In the genomic region with DNA sequence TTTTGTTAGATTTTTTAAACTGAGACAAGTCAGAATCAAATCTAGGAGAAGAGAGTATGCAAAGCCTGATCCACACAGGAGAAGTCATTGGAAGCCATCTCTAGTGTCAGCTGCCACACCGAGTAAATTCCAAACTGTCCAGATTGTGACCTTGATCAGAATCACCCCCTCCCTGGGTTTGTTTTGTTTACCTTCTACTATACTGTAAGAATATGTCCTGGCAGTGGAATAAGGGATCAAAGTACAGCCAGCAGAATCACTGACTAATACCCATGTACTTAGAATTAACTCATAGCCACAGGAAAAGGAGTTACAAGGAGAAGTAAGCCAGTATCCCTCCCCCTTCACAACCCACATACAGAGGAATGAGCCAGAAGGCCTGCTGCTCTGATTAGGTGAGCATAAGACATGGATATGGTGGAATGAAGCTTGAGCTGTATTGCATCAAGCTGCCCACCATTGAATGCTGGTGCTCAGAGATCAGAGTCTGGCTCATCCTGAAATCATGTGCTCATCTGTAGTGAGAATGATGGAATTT, we compare ENCODE assay signal across 27 mouse cellular contexts.
A peak's percentile ranks its signal among the peaks of the same experiment; 100 is the strongest.
DNase-seq lines count a peak whose midpoint lies in the region; ATAC-seq and TF ChIP-seq lines count a peak whose summit lies in the region.
"Had no signal": no experiment of that assay in that cellular context is flagged by ENCODE, and none has a peak within 500 bp of the region (broad histone marks: within the 10 kb centered on the region; RNA-seq: fewer than 3 reads in every experiment).

No protein-coding gene starts in this region.

- DNase-seq in heart, adult 11 months, result peak; percentile 74
- DNase-seq in heart, adult 18-20 months, result no peak
- DNase-seq in 3T3-L1 (ENCODE audit: low read depth, low spot score), result peak; percentile 47
- DNase-seq in layer of hippocampus, postnatal 14 days (ENCODE audit: low spot score in 2 of 2), result no peak
- no peak for DNase-seq in embryo, embryonic 9.5 days (ENCODE audit: extremely low spot score)
- DNase-seq: adrenal gland, postnatal 10 days; adrenal gland, postnatal 36 days; cerebellum, adult 11 months; cerebellum, adult 2 months; cerebellum, adult 9-11 months; gastrocnemius, postnatal 25 days; heart, adult 2 months; heart, postnatal 14 days; heart, postnatal 4 days; kidney, adult 2 months had no signal

- H3K9ac ChIP-seq in intestine, postnatal 0 days (ENCODE audit: low read depth, low read length), result no peak overlapping the region
- H3K9ac ChIP-seq: embryonic facial prominence, embryonic 12.5 days; embryonic facial prominence, embryonic 15.5 days; forebrain, embryonic 12.5 days; forebrain, embryonic 15.5 days; heart, embryonic 13.5 days; hindbrain, embryonic 12.5 days; hindbrain, embryonic 15.5 days had no signal

- 33% methylated on average over 1 of the region's 1 CpGs for WGBS in intestine, postnatal 0 days

- H3K4me1 ChIP-seq in embryonic fibroblast, embryonic 13.5 days (ENCODE audit: control insufficient read depth, insufficient read depth, low read length), result peaks cover 3% of the 10 kb centered on the region; the same call in 1 of the 2 replicates
- H3K4me1 ChIP-seq in intestine, postnatal 0 days (replicated peaks; ENCODE audit: control insufficient read depth, insufficient read depth, low read length), result no peaks in the 10 kb centered on the region; the same call in 1 of the 2 replicates
- H3K4me1 ChIP-seq: forebrain, embryonic 12.5 days; forebrain, embryonic 15.5 days; hindbrain, embryonic 15.5 days had no signal

- no peaks in the 10 kb centered on the region for H3K36me3 ChIP-seq in intestine, postnatal 0 days (ENCODE audit: control insufficient read depth, insufficient read depth)
- H3K36me3 ChIP-seq: embryonic facial prominence, embryonic 12.5 days; embryonic facial prominence, embryonic 15.5 days; forebrain, embryonic 12.5 days; forebrain, embryonic 15.5 days; heart, embryonic 10.5 days; heart, embryonic 13.5 days; hindbrain, embryonic 12.5 days; hindbrain, embryonic 15.5 days had no signal

- H3K27ac ChIP-seq in embryonic fibroblast, embryonic 13.5 days (ENCODE audit: insufficient read depth, low read length), result peak overlapping the region; percentile 49; the same call in 1 of the 2 replicates
- H3K27ac ChIP-seq in intestine, postnatal 0 days (ENCODE audit: low read depth, low read length), result no peak overlapping the region
- H3K27ac ChIP-seq: embryonic facial prominence, embryonic 12.5 days; embryonic facial prominence, embryonic 15.5 days; forebrain, embryonic 12.5 days; forebrain, embryonic 15.5 days; heart, adult 2 months; heart, embryonic 10.5 days; heart, embryonic 13.5 days; hindbrain, embryonic 12.5 days; hindbrain, embryonic 15.5 days had no signal

- H3K9me3 ChIP-seq in intestine, postnatal 0 days (ENCODE audit: control insufficient read depth), result no peaks in the 10 kb centered on the region
- H3K9me3 ChIP-seq: embryonic facial prominence, embryonic 12.5 days; embryonic facial prominence, embryonic 15.5 days; forebrain, embryonic 12.5 days; forebrain, embryonic 15.5 days; heart, embryonic 10.5 days; heart, embryonic 13.5 days; hindbrain, embryonic 12.5 days; hindbrain, embryonic 15.5 days had no signal

- ATAC-seq in intestine, postnatal 0 days, result peak; percentile 86
- ATAC-seq: CD4-positive, CD25-positive, alpha-beta regulatory T cell, adult 4 months; forebrain, embryonic 15.5 days had no signal

- no peak overlapping the region for H3K4me2 ChIP-seq in intestine, postnatal 0 days (replicated peaks; ENCODE audit: low read depth)
- H3K4me2 ChIP-seq: embryonic facial prominence, embryonic 12.5 days; embryonic facial prominence, embryonic 15.5 days; forebrain, embryonic 12.5 days; forebrain, embryonic 15.5 days; heart, embryonic 13.5 days; hindbrain, embryonic 12.5 days; hindbrain, embryonic 15.5 days had no signal

- no peaks in the 10 kb centered on the region for H3K27me3 ChIP-seq in intestine, postnatal 0 days (replicated peaks; ENCODE audit: control insufficient read depth, insufficient read depth, low read length)
- H3K27me3 ChIP-seq: embryonic facial prominence, embryonic 12.5 days; embryonic facial prominence, embryonic 15.5 days; forebrain, embryonic 12.5 days; forebrain, embryonic 15.5 days; heart, embryonic 13.5 days; hindbrain, embryonic 12.5 days; hindbrain, embryonic 15.5 days had no signal

- no peak for TF ChIP-seq POLR2A in embryonic fibroblast, embryonic 13.5 days (IDR thresholded peaks at IDR 0.05; ENCODE audit: low read depth, low read length)

- H3K4me3 ChIP-seq in embryonic fibroblast, embryonic 13.5 days (ENCODE audit: insufficient read depth, low read length), result no peak overlapping the region
- no peak overlapping the region for H3K4me3 ChIP-seq in intestine, postnatal 0 days (ENCODE audit: low read depth, low read length)
- H3K4me3 ChIP-seq: embryonic facial prominence, embryonic 12.5 days; embryonic facial prominence, embryonic 15.5 days; erythroblast, embryonic 14.5 days; forebrain, embryonic 12.5 days; forebrain, embryonic 15.5 days; heart, adult 2 months; heart, embryonic 10.5 days; heart, embryonic 13.5 days; hindbrain, embryonic 12.5 days; hindbrain, embryonic 15.5 days had no signal

- no peak for TF ChIP-seq CTCF in embryonic fibroblast, embryonic 13.5 days (IDR thresholded peaks at IDR 0.05; ENCODE audit: borderline replicate concordance, insufficient read depth, low read length)
- no peak for TF ChIP-seq CTCF in intestine, postnatal 0 days (IDR thresholded peaks at IDR 0.05; ENCODE audit: low read depth)

Comparison
In these comparisons a context has a peak if more than half of its experiments do, and no peak if none do; other contexts are left out.
1. DNase-seq: peak in heart, adult 11 months (single experiment) and 3T3-L1 (single experiment); none in heart, adult 18-20 months (0 of 2), layer of hippocampus, postnatal 14 days (0 of 2) and embryo, embryonic 9.5 days (single experiment).